Mouse (Mus musculus) heart, embryonic 16.5 days (tissue): ENCODE data around the gene Cel. TPM values are rescaled to one million over a fixed set of nuclear protein-coding genes. Genes with fewer than 3 reads are reported as not detected.
"Not testable (repeated sequence)": the region's sequence is repeated elsewhere in the genome, so short reads cannot be mapped to it uniquely, and the experiment has no call there.

Source experiments
- ATAC-seq: fragments of 200-750 bp; cut with Nextera tagmentation; replicated peaks from 2 replicates; pipeline ENCODE4 v1.8.0; 2017; ENCODE audit warnings: moderate number of reproducible peaks; ENCODE audit not compliant: insufficient read depth, low FRiP score; ENCODE audit errors: extremely low read depth
- H3K27ac ChIP-seq: fragments of 300-500 bp; sonication (generic); 2 replicates; pipeline ENCODE4 v1.5.1; 2014; ENCODE audit warnings: mild to moderate bottlenecking, low read length, control low read depth, moderate library complexity
- H3K27me3 ChIP-seq: fragments of 300-500 bp; sonication (generic); 2 replicates; pipeline ENCODE4 v1.6.1; 2014; ENCODE audit warnings: low read length, mixed read lengths; ENCODE audit not compliant: control insufficient read depth, insufficient read depth
- H3K36me3 ChIP-seq: fragments of 300-500 bp; sonication (generic); 2 replicates; pipeline ENCODE4 v1.6.1; 2014; ENCODE audit not compliant: control insufficient read depth, insufficient read depth
- H3K4me1 ChIP-seq: fragments of 300-500 bp; sonication (generic); 2 replicates; pipeline ENCODE4 v1.6.1; 2014; ENCODE audit warnings: low read length, mixed read lengths; ENCODE audit not compliant: control insufficient read depth, insufficient read depth
- H3K4me2 ChIP-seq: fragments of 300-500 bp; sonication (generic); 2 replicates; pipeline ENCODE4 v1.6.1; 2014; ENCODE audit warnings: low read depth, mild to moderate bottlenecking, control low read depth, low read length
- H3K4me3 ChIP-seq: fragments of 300-500 bp; sonication (generic); 2 replicates; pipeline ENCODE4 v1.5.1; 2014; ENCODE audit warnings: mild to moderate bottlenecking, control low read depth, low read length
- H3K9ac ChIP-seq: fragments of 300-500 bp; sonication (generic); 2 replicates; pipeline ENCODE4 v1.6.1; 2014; ENCODE audit warnings: low read length, control low read depth
- H3K9me3 ChIP-seq: fragments of 300-500 bp; sonication (generic); replicated peaks from 2 replicates; pipeline ENCODE4 v1.6.1; 2016; ENCODE audit warnings: low read length; ENCODE audit not compliant: control insufficient read depth
- WGBS: fragments of 180-500 bp; shearing (Covaris S2); extraction: QIAGEN DNeasy Blood & Tissue Kit; methylation state at CpG from one replicate; pipeline ENCODE4 v1.1.7; 2014; 5-methylcytosine and 5-hydroxymethylcytosine counted together
- polyA plus RNA-seq: library from polyadenylated mRNA; unstranded; fragments of >200 nt; fragmentation: Nextera tagmentation; extraction: Ambion mirVana; gene quantifications from 2 replicates; pipeline ENCODE4 v1.2.1, GENCODE M21; 2015

Cel gene
- polyA plus RNA-seq, 1 experiment from 2014 or later: 0.30 TPM

DNA sequence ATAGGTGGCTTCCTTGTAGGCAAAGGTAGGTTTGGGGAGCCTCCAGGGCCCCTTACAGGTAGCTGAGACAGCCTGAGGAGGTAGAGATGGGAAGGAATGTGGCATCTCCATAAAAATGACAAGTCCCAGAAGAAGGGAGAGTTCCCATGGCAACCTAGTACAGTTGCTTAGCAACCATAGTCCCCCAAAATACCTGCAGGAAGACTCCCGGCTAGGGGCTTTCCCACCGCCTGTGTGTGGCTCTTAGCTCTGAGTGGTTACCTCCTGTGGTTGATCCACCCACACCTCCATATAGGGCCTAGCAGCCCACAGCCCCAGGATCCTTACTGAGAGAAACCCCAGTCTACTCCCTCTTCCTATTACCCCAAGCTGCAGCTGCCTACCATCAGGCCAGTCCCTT, 45.0 kb downstream of the Cel start:
- no peak overlapping the region for H3K27ac ChIP-seq
- no peak overlapping the region for H3K4me2 ChIP-seq
- WGBS: 62% methylated on average over 2 of the region's 2 CpGs
- no peak for ATAC-seq
- H3K36me3 ChIP-seq: no peaks in the 10 kb centered on the region
- no peaks in the 10 kb centered on the region for H3K9me3 ChIP-seq
- no peaks in the 10 kb centered on the region for H3K27me3 ChIP-seq
- H3K4me1 ChIP-seq: peaks cover 17% of the 10 kb centered on the region
- H3K4me3 ChIP-seq: no peak overlapping the region
- H3K9ac ChIP-seq: no peak overlapping the region

- H3K27ac ChIP-seq: no peak overlapping the region
- no peaks in the 10 kb centered on the region for H3K27me3 ChIP-seq
- H3K36me3 ChIP-seq: no peaks in the 10 kb centered on the region
- H3K4me2 ChIP-seq: no peak overlapping the region
- H3K9ac ChIP-seq: no peak overlapping the region
- no peak overlapping the region for H3K4me3 ChIP-seq
- ATAC-seq: peak; percentile 46; the same call in 1 of the 2 replicates
- H3K9me3 ChIP-seq: no peaks in the 10 kb centered on the region
- WGBS: 41% methylated on average over 5 of the region's 5 CpGs
- peaks cover 17% of the 10 kb centered on the region for H3K4me1 ChIP-seq
Measured at GRCm38 (mm10) chr2:28517206-28517909, 45.8 kb downstream of the Cel start.

- peak overlapping the region; percentile 58; the same call in 1 of the 2 replicates for H3K4me3 ChIP-seq
- WGBS: 12% methylated on average over 5 of the region's 5 CpGs
- no peaks in the 10 kb centered on the region for H3K36me3 ChIP-seq
- peaks cover 17% of the 10 kb centered on the region for H3K4me1 ChIP-seq
- H3K9ac ChIP-seq: peak overlapping the region; percentile 76
- H3K27ac ChIP-seq: no peak overlapping the region
- no peaks in the 10 kb centered on the region; the same call in 1 of the 2 replicates for H3K27me3 ChIP-seq
- no peak; the same call in 1 of the 2 replicates for ATAC-seq
- H3K4me2 ChIP-seq: peak overlapping the region; percentile 83
- H3K9me3 ChIP-seq: no peaks in the 10 kb centered on the region
Measured at GRCm38 (mm10) chr2:28514489-28514888, 48.7 kb downstream of the Cel start.

- peaks cover 17% of the 10 kb centered on the region for H3K4me1 ChIP-seq
- no peaks in the 10 kb centered on the region for H3K36me3 ChIP-seq
- WGBS: 8% methylated on average over 47 of the region's 47 CpGs
- H3K9me3 ChIP-seq: no peaks in the 10 kb centered on the region
- H3K27me3 ChIP-seq: no peaks in the 10 kb centered on the region; the same call in 1 of the 2 replicates
- H3K9ac ChIP-seq: peak overlapping the region; percentile 76
- no peak; the same call in 1 of the 2 replicates for ATAC-seq
- peak overlapping the region; percentile 58 for H3K4me3 ChIP-seq
- peak overlapping the region; percentile 83 for H3K4me2 ChIP-seq
- H3K27ac ChIP-seq: no peak overlapping the region
Measured at GRCm38 (mm10) chr2:28513431-28514370, 49.5 kb downstream of the Cel start.

- Histone ChIP-seq H3K36me3 (no peaks in the 10 kb centered on the region), H3K27ac (no peak within 1 kb of the TSS), H3K27me3 (no peaks in the 10 kb centered on the region; the same call in 1 of the 2 replicates), H3K9ac (peak within 1 kb of the TSS; percentile 76), H3K9me3 (no peaks in the 10 kb centered on the region), H3K4me3 (peak within 1 kb of the TSS; percentile 58), H3K4me1 (peaks cover 17% of the 10 kb centered on the region), H3K4me2 (peak within 1 kb of the TSS; percentile 83)
- peak; percentile 52 for ATAC-seq
- WGBS: under 1% methylated on average over 58 of the region's 71 CpGs
Measured at GRCm38 (mm10) chr2:28512798-28513401, 50.3 kb downstream of the Cel start, which contains the start of gene Ralgds. Ralgds (plus strand) TSS chr2:28513125.

DNA sequence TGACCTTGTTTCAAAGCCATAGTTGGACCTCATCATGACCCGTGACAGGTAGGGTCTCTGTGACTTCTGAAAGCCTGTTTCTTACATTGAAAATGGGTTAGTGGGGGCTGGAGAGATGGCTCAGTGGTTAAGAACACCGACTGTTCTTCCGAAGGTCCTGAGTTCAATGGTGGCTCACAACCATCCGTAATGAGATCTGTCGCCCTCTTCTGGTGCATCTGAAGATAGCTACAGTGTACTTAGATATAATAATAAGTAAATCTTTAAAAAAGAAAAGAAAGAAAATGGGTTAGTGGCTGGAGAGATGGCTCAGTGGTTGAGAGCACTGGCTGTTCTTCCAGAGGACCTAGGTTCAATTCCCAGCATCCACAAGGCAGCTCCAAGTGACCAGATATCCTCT, 51.6 kb downstream of the Cel start:
- H3K4me1 ChIP-seq: peaks cover 12% of the 10 kb centered on the region
- H3K4me3 ChIP-seq, ATAC-seq, H3K36me3 ChIP-seq, H3K27ac ChIP-seq, H3K9me3 ChIP-seq, H3K9ac ChIP-seq, H3K27me3 ChIP-seq, H3K4me2 ChIP-seq: not testable (repeated sequence)
- WGBS: 46% methylated on average over 5 of the region's 5 CpGs

DNA sequence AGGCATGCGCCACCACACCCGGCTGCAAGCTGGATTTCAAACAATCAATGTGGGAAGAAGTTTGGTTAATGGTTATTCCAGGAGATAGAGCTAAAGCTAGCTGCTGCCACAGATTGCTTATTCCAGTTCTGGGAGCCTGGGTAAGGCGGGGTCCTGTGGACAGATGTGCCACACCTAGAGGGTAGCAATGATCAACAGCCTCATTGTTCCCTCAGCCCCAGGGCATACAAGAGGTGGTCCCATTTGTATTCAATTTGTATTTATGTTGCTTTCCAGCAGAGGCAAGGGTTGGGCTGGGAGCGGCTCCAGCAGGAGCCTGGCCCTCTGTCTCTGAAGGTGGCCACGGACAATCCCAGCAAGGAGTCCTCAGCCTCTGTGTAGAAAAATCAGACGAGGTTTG, 56.9 kb downstream of the Cel start:
- no peaks in the 10 kb centered on the region for H3K4me1 ChIP-seq
- ATAC-seq: no peak
- H3K27ac ChIP-seq: no peak overlapping the region
- H3K4me2 ChIP-seq: no peak overlapping the region
- no peaks in the 10 kb centered on the region for H3K36me3 ChIP-seq
- H3K9me3 ChIP-seq: no peaks in the 10 kb centered on the region
- no peak overlapping the region for H3K9ac ChIP-seq
- WGBS: 84% methylated on average over 6 of the region's 6 CpGs
- no peaks in the 10 kb centered on the region for H3K27me3 ChIP-seq
- no peak overlapping the region for H3K4me3 ChIP-seq

DNA sequence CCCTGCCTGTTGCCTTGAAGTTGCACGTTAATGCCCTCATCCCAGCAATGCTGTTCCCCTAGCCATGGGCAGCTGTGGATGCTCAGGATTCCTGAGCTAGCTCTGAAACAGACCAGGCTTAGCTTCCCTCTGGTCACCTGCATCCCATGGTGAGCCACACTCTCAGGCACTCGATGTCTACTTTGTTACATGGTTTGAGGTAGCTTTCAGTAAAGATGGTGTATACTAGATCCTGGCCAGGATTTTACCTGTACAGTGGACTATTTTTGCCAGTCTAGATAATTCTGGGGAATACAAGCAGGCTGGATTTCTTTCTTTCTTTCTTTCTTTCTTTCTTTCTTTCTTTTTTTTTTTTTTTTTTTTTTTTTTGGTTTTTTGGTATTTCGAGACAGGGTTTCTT, 57.4 kb downstream of the Cel start, which contains the start of gene Gm10134:
Gm10134 (plus strand) TSS at position 301 of the 400 bp plus-strand sequence.
- WGBS: 50% methylated on average over 3 of the region's 3 CpGs
- no peak for ATAC-seq
- no peak within 1 kb of the TSS for H3K9ac ChIP-seq

More for the DNA sequence above, 57.4 kb downstream of the Cel start, which contains the start of gene Gm10134:
- H3K27me3 ChIP-seq: no peaks in the 10 kb centered on the region
- no peaks in the 10 kb centered on the region for H3K4me1 ChIP-seq
- no peaks in the 10 kb centered on the region for H3K36me3 ChIP-seq
- no peak within 1 kb of the TSS for H3K27ac ChIP-seq
- H3K4me2 ChIP-seq: no peak within 1 kb of the TSS
- no peaks in the 10 kb centered on the region for H3K9me3 ChIP-seq
- H3K4me3 ChIP-seq: no peak within 1 kb of the TSS
